Mouse (Mus musculus) ZHBTc4 (cell line): Measurements from ENCODE around the gene Akap12.

Experiments used
- DNase-seq: peaks from one replicate; pipeline ENCODE4 v3.0.0-alpha.2; 2011; ENCODE audit warnings: low read depth, low spot score

Gene Akap12

DNA sequence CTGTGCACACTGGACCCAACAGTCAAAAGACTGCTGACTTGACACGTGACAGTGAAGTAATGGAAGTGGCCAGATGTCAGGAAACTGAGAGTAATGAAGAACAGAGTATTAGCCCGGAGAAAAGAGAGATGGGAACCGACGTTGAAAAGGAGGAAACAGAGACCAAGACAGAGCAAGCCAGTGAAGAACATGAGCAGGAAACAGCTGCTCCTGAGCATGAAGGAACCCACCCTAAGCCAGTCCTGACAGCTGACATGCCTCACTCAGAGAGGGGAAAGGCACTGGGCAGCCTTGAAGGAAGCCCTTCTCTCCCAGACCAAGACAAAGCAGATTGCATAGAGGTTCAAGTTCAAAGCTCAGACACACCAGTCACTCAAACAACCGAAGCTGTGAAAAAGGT, 90.5 kb downstream of the Akap12 start:
- DNase-seq = no peak

DNA sequence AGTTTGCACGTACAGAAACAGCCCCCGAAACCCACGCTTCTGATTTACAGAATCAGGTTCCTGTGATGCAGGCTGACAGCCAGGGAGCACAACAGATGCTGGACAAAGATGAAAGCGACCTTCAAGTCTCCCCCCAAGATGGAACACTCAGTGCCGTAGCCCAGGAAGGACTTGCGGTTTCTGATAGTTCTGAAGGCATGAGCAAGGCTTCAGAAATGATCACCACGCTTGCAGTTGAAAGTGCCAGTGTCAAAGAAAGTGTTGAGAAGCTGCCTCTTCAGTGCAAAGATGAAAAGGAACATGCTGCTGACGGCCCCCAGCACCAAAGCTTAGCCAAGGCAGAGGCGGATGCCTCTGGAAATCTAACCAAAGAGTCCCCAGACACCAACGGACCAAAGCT, 91.3 kb downstream of the Akap12 start:
- DNase-seq = no peak

DNA sequence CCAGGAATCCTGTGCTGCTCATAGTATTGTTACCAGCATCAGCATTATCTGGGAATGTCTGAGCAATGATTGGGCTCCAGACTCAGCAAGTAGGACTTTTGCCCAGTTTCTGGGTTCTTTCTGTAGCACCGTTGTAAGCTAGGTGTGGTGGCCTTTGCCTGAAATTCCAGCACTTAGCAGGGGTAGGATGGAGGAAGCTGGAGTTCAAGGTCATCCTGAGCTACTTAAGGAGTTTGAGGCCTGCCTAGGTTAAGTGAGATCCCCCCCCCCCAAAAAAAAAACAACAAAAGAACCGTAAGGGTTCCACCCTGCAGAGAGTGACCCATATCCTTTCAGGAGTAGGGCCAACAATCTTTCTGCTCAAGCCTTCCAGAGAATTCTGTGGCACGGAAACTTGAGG, 98.4 kb downstream of the Akap12 start:
- peak; percentile 48 for DNase-seq

DNA sequence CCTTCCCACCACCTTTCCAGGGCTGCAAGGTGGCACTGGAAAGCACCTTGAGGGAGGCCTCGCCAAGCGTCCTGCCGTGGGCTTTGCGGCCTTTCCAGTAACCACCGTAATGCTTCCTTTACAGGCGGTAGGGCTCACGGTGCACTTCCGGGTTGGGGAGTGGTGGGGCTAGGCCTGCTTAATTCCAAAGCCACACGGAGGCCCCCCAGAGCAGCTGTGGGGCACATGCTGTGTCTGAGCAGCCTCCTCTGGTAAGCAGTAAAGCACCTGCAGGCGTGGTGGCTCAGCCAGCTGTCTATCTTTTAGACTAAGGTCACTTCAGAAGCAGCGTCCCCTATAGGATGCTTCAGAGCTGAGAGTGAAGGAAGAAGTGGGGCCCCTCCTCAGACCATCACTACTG, 103.9 kb downstream of the Akap12 start:
- no peak for DNase-seq

DNA sequence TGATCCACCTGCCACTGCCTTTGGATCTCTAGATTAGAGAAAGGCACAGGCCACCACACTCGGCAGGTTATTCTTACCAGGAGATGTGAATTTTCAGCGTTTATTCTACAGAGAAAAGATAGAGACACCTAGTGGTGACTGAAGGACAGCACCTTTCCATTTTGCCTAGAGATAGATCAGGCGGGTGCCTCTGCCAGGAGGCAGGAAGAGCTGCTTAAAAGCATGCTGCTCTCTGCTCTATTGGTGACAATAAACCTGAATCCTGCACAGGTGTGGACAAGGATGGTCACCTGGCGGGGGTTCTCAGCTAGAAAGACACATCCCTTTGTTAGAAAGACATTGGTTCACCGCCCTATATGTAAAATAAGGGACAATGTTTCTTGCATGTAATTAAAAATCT, 105.8 kb downstream of the Akap12 start:
- peak; percentile 87 for DNase-seq

DNA sequence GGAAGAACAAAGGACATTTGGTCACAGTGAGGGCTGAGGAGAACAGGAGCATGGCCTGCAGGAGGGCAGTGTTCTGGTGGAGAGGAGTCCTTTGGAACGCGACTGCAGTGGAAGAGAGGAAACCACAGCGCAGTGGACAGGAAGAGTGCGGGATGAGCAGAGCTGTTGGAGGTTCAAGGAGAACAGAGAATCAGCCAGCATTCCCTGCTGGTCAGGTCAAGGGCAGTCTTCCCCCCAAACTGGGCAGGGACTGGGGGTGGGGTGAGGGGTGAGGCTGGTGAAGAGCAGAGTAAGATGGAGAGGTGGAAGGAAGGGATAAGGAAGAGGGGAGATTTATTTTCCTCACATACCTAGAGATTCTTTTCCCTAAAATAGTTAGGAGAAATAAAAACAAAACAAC, 107.4 kb downstream of the Akap12 start:
- DNase-seq = no peak

DNA sequence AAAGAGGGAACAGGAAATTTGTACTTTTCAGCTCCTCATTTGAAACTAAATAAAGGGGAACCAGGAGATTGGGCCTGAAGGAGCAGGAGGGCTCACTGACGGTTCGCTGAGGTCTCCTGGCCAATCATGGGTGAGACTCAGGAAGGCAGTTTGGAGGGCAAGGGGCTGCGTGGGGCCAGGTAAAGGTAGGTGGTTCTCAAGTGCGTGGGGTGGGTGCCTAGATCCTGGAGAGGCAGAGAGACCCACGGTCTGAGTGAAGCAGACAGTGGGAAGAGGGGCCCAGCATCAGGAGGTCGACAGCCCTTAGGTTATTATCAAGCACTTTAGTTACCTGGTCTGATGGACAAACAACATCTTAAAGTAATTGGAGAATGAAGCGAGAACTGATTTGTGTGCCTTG, 108.1 kb downstream of the Akap12 start:
- no peak for DNase-seq

DNA sequence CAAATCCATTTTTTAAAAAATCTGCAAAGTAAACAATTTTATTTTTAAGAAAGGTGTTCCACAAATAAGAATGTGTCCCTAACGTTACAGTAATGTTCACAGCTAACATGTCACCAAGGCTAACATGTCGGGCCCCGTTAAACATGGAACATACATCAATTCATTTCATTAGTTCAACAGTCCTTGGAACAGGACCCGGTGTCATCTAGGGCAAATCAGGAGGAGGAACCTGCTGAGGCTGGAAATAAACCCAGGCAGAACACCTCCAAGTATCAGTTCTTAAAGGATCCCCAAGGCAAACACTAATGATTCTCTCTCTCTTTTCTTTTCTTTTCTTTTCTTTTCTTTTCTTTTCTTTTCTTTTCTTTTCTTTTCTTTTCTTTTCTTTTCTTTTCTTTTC, 108.6 kb downstream of the Akap12 start:
- DNase-seq = no peak

DNA sequence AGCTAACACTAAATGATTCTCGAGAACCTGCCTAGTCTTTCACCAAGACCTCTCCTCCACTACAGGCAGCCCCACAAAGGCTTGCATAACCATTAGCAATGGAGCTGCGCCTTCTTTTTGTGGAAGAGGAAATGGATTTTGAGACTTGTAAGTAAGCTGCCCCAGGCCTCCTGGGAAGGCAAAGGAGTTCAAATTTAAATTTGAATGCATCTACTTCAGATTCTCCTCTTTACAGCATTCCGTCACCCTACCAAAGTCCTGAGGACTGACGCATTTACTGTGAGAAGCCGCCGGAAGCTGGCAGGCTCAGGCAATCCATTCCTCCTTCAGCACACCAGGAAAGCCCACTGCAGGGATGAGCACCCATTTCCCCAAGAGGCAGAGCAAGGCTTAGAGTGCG, 109.1 kb downstream of the Akap12 start:
- DNase-seq = peak; percentile 96

DNA sequence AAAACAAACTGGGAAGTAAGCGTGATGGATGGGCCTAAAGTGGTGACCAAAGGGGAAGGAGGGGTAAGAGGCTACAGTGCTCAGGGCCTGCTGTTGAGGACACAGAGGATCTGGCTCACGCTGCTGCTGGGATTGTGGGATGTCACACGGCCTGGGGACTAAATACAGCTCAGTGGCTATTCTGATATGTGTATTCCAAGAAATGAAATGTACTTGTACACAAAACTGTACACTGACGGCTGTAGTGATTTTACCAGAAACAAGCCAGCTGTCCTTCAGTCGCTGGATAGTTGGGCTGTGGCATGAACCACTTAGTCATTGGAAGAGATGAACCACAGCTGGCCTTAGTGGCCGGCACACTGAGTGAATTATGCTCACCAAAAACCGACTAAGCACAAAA, 110.3 kb downstream of the Akap12 start:
- no peak for DNase-seq

DNA sequence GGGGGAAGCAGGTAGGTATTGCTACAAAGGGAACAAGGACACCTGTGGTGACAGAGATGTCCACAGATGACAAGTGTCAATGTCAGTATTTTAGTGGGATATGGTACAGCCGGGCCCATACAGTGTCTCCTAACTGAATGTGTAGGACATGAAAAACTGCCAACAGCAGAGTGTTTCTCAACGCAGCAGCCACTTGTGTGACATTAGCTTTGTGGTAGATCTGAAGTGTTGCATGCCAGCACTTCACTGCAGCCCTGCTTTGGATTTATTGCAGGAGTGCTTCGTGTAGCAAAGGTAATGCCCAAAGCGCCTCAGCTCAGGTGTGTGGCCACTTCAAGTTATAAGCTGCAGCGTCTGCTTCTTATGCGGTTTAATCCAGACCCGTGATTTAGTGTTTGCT, 110.8 kb downstream of the Akap12 start:
- no peak for DNase-seq

DNA sequence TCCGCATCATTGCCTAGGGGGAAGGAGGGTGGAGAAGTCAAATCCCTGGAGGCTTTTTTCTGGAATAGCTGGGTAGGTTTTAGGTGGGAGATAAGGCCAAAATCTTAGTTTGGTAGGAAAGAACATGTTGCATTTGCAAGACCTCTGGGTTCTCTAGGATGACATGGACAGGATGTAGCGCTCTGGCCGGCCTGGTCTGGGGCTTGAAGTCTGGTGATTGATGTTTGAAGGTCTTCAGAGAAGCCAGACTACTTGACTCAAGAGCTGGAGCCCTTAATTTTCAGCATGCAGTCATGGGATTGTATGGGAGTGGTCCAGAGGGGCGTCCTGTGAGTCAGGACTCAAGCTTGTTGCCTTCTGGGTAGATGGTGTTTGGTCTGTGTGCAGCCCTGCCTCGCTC, 114.6 kb downstream of the Akap12 start:
- no peak for DNase-seq

DNA sequence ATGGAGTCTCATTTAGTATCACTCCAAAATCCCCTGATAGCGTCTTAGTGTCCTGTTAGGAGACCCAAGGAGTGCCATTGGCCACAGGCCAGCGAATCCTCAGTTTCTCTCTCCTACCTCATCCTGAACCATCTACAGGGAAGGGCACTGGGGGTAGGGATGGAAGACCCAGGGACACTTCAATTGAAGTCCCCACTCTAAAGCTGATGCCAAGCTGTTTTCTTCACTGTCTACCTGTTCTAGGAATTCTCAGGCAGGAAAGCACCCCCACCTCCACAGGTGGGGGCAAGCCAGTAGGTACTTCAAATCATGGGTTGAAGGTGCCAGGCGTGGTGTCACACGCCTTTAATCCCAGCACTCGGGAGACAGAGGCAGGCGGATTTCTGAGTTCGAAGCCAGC, 118.1 kb downstream of the Akap12 start:
- no peak for DNase-seq

DNA sequence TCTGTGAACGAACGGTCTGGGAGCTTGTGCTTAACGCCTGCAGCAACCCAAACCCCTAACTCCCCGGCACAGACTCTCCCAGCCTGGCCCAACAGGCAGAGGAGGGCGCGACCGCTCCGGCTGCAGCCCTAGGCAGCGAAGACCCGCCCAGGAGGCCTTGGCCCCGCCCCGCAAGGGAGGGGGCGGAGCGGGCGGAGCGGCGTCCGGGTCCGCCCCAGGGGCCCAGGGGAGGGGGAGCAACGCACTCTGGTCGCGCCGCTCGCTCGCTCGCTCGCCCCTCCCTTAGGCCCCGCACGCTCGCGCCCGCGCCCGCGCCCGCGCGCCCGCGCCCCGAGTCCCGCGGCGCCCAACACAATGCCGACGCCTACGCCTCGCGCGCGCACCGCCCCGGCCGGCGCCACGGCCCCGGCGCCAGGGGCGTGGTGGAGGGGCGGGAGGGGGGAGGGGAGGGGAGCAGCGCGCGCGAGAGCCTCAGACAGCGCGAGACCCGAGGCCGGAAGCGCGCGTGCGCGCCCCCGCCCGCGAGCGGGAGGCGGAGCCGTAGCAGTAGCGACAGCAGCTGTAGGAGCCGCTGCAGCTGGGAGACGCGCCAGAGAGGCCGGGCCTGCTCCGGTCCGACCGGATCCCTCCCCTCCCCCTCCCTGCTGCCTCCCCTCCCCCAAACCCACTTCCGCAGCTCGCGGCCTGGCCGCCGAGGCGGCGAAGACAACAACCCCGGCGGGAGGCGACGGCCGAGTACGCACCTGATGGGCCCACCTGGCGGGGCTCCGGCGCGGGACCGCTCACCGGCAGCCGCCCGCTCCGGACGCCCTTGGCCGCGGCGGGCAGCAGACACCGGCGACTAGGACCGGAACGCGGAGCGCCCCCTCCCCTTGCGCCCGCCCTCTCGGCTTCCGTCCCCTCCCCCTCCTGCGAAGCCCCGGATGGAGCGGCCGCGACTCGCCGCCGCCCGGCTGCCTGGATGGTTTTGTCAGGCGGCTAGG, 120.7 kb downstream of the Akap12 start:
- peak; percentile 97 for DNase-seq

DNA sequence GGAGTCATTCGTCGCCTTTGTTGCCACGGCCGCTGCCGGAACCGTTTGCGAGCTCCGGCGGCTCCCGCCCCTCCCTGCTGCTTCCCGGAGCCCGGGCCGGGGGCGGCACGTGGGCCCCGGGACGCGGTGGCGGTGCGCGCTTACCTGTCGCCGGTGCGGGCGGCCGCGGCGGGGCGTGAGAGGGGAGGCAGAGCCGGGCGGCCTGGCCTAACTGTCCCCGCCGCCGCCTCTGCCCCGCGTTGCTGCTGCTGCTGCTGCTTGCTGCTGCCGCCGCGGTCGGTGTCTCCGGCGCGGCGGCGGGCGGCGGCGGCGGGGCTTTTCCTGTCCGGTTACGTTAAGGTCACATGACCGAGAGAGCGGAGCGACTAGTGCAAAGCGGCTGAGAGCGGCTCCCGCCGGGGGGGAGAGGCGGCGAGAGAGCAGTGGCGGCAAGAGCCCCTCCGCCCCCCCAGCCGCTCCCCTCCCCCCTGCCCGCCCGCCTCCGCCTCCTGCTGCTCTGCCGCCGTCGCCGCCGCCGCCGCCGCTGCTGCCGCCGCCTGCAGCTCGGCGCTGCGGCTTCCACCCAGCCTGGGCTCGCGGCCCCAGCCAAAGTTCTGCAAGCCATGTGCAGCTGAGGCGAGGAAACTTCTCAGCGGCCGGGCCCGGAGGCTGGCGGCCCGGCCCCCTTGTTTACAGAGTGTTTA, 121.7 kb downstream of the Akap12 start, which contains the start of gene Zbtb2:
Gene Zbtb2 (minus strand): TSS at position 408 of the 683 bp plus-strand sequence.
- DNase-seq = peak; percentile 79

DNA sequence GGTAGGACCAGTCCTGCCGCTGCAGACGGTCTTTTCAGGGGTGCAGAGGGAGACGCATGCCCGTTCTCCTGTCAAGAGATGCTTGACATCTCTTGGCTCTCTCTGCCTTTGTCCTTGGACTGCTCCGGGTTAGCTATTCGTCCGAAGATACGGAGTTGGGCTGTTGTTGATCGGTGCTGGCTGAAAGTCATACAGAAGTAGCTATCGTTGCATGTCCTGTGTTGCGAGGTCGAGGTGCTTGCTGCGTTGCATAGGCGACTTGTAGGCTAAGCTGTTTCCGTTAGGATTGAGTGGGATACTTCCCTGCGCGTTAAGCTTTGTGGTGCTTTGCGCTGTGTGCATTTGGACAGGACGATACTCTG, 122.2 kb downstream of the Akap12 start:
- no peak for DNase-seq

DNA sequence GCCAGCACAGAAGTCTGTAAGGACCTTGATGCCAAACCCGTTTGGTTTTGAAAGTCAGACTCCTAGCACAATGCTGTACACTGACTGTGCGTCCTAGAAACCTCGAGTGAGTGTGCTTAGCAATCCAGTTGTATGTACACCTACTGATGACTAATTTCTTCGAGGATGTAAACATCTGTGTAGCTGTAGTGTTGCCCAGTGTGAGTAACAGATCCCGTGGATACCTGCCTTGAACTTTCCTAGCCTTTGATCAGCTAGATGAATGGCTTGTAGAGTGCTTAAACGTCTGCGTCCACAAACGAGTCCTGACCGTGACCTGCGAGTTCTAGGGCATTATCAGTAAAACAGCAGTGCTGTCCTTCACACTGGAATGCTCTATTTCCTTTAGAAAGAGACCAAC, 122.9 kb downstream of the Akap12 start:
- DNase-seq = no peak

DNA sequence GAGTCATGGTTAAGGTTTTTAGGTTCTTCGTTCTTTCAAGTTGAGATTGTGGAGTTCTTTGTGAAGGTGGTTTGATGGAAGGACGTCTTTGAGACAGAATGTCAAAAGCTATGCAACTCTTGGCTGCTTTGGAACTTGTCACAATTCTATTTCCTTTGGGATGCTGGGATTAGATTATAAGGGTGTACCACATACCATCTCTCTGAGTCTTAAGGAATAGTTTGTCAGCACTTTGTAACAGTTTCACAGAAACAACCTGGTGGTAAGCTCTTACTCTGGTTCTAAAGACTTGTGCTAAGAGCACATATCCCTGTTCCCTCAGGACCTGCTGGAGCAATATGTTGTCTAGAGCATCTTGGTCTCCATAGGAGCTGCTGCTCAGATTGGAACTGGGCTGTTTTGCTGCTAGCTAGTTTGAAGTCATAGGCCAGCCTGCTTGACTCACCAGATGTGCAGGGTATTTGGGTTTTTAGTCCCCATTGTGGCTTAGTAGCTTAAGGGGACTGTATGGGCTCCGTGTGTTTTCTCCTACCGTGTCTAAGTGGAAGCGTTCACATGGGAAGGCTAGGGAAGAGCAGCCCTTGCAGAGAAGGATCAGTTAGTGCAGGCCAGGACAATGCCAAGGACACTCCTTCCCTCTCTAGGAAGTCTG, 123.4 kb downstream of the Akap12 start:
- DNase-seq = no peak

DNA sequence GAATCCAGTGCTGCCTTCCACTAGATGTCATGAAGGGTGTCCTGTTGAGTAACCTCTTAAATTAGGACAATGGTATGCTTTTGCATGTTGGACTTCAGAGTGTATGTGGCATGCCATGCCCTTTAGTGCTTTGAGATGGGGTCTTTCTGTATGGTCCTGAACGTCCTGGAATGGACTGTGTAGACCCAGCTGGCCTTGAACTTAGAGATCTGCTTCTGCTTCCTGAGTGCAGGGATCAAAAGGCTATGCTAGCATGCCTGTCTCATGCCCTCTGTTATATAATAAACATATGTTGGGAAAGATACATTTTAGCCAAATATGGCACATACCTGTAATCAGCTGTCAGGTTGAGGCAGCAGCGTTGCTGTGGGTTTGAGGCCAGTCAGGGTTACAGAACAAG, 124.4 kb downstream of the Akap12 start:
- DNase-seq = no peak

DNA sequence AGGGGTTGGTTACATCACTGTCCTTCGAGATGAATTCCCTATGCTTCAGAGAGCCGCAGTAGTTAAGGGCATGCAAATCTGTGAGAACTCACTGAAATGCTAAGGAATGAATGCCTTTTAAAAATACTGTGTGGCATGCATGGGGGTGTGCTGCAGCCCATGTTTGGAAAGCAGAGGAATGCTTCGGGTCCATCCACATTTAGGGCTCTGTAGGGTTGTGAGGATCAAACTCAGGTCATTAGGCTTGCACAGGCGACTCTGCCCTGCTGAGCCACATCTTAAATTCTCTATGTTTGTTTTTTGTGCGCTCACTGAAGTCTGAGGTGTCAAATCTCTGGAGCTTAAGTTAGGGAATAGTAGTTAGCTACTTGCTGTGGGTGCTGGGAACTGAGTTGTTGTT, 124.9 kb downstream of the Akap12 start:
- DNase-seq = no peak

DNA sequence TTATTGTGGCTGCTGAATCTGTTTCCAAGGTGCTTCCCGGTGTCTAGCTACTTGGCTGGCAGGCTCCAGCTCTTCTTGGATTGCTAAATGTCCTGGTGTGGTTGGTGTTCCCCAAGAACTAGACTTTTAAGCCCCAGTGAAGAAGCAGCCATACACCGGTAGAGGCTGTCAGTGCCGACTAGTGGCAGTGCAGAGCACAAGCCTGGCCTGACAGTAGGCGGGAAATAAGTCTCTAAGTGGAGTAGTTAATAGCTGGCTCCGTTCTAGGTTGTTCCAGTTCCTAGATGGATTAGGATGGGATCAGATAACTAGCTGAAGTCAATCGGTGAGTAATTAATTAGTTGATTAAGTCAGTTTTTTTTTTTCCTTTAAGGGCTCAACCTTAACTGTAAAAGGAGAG, 125.7 kb downstream of the Akap12 start:
- peak; percentile 71 for DNase-seq

DNA sequence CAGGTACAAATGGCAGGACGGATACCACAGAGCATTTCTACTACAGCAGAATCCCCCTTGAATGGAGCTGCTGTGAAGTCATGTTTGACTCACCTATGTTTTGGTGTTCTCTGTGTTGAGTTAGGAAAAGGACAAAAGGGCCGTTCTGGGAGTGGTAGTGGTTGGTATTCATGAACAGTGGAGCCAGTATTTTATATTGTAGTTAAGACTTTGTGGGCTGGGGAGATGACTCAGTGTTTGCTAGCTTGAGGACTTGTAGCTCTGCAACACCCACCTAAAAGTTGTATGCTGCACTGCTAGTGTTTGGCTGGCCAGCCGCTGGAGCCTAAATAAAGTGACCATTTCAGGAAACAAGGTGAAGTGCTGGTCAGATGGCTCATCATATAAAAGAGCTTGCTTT, 129.1 kb downstream of the Akap12 start:
- DNase-seq = no peak

DNA sequence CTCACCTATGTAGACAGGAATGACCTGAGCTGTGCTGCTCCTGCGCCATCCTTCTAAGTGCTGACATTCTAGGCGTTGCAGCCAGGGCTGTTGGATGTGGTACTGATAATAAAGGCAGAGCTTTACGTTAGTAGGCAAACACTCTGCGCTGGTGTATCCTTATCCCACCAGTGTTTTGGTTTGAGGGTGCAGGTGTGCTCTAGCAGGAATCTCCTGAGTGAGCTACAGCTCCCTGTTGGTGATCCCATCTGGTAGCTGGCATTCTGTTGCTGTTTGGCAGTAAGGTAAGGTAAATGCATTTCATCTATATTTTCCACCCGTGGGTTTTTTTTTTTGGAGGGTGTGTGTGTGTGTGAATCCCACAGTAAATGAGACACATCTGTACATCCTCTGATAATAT, 131.9 kb downstream of the Akap12 start:
- no peak for DNase-seq
